Comparison of ENCODE assay signal across 11 mouse cellular contexts in genomic region chr1:193256621-193257098, GRCm38 (mm10). TPM values are rescaled to one million over a fixed set of nuclear protein-coding genes. Genes with fewer than 3 reads are reported as not detected.
DNase-seq lines count a peak whose midpoint lies in the region; ATAC-seq and TF ChIP-seq lines count a peak whose summit lies in the region.
"Had no signal": no experiment of that assay in that cellular context is flagged by ENCODE, and none has a peak within 500 bp of the region (broad histone marks: within the 10 kb centered on the region; RNA-seq: fewer than 3 reads in every experiment).

No protein-coding gene starts in this region.

- no peaks in the 10 kb centered on the region for H3K27me3 ChIP-seq in intestine, embryonic 14.5 days (replicated peaks; ENCODE audit: control insufficient read depth, insufficient read depth, low read length)
- H3K27me3 ChIP-seq in intestine, postnatal 0 days (replicated peaks; ENCODE audit: control insufficient read depth, insufficient read depth, low read length) = no peaks in the 10 kb centered on the region
- no peaks in the 10 kb centered on the region for H3K27me3 ChIP-seq in midbrain, postnatal 0 days (ENCODE audit: insufficient read depth, low read length)
- H3K27me3 ChIP-seq in midbrain, embryonic 10.5 days (ENCODE audit: low read depth, poor library complexity, severe bottlenecking) = no peaks in the 10 kb centered on the region
- no peaks in the 10 kb centered on the region for H3K27me3 ChIP-seq in intestine, embryonic 15.5 days (replicated peaks)
- H3K27me3 ChIP-seq: hindbrain, embryonic 12.5 days; stomach, embryonic 15.5 days had no signal

- ATAC-seq in intestine, embryonic 14.5 days (replicated peaks; ENCODE audit: low FRiP score, low TSS enrichment, low read depth) = no peak
- ATAC-seq in intestine, postnatal 0 days = no peak
- ATAC-seq in midbrain, postnatal 0 days (ENCODE audit: low FRiP score) = no peak
- ATAC-seq in intestine, embryonic 15.5 days = no peak

- TF ChIP-seq CTCF in intestine, postnatal 0 days (IDR thresholded peaks at IDR 0.05; ENCODE audit: low read depth) = no peak
- no peak for TF ChIP-seq CTCF in midbrain, postnatal 0 days (IDR thresholded peaks at IDR 0.05)

- 0 out of 2 replicates have a peak, but pooled peaks cover under 1% of the 10 kb centered on the region for H3K4me1 ChIP-seq in intestine, embryonic 14.5 days (replicated peaks; ENCODE audit: control insufficient read depth, insufficient read depth, low read length)
- H3K4me1 ChIP-seq in intestine, postnatal 0 days (replicated peaks; ENCODE audit: control insufficient read depth, insufficient read depth, low read length) = no peaks in the 10 kb centered on the region
- H3K4me1 ChIP-seq in midbrain, postnatal 0 days (ENCODE audit: insufficient read depth, low read length) = no peaks in the 10 kb centered on the region
- H3K4me1 ChIP-seq in midbrain, embryonic 10.5 days = no peaks in the 10 kb centered on the region
- 0 out of 2 replicates have a peak, but pooled peaks cover 5% of the 10 kb centered on the region for H3K4me1 ChIP-seq in intestine, embryonic 15.5 days (replicated peaks)
- H3K4me1 ChIP-seq: hindbrain, embryonic 12.5 days; stomach, embryonic 15.5 days had no signal

- no peaks in the 10 kb centered on the region for H3K9me3 ChIP-seq in intestine, embryonic 14.5 days (ENCODE audit: control insufficient read depth, low read length)
- no peaks in the 10 kb centered on the region for H3K9me3 ChIP-seq in intestine, postnatal 0 days (ENCODE audit: control insufficient read depth)
- H3K9me3 ChIP-seq in midbrain, postnatal 0 days (ENCODE audit: low read length) = no peaks in the 10 kb centered on the region
- no peaks in the 10 kb centered on the region for H3K9me3 ChIP-seq in midbrain, embryonic 10.5 days (replicated peaks)
- H3K9me3 ChIP-seq in intestine, embryonic 15.5 days = no peaks in the 10 kb centered on the region
- H3K9me3 ChIP-seq: hindbrain, embryonic 12.5 days; stomach, embryonic 15.5 days had no signal

- H3K27ac ChIP-seq in intestine, embryonic 14.5 days (ENCODE audit: low read depth) = 0 out of 2 replicates have a peak overlapping the region, but pooled peaks have one; percentile 23
- H3K27ac ChIP-seq in intestine, postnatal 0 days (ENCODE audit: low read depth, low read length) = no peak overlapping the region
- H3K27ac ChIP-seq in midbrain, postnatal 0 days (ENCODE audit: low read depth, low read length) = no peak overlapping the region
- no peak overlapping the region for H3K27ac ChIP-seq in midbrain, embryonic 10.5 days (replicated peaks)
- no peak overlapping the region for H3K27ac ChIP-seq in intestine, embryonic 15.5 days
- H3K27ac ChIP-seq: hindbrain, embryonic 12.5 days; stomach, embryonic 15.5 days had no signal

- no peak overlapping the region for H3K4me2 ChIP-seq in intestine, embryonic 14.5 days (ENCODE audit: low read length)
- no peak overlapping the region for H3K4me2 ChIP-seq in intestine, postnatal 0 days (replicated peaks; ENCODE audit: low read depth)
- no peak overlapping the region for H3K4me2 ChIP-seq in midbrain, postnatal 0 days (ENCODE audit: low read depth, low read length, poor library complexity, severe bottlenecking)
- no peak overlapping the region for H3K4me2 ChIP-seq in intestine, embryonic 15.5 days (replicated peaks)
- H3K4me2 ChIP-seq: hindbrain, embryonic 12.5 days; stomach, embryonic 15.5 days had no signal

- peak; percentile 52 for DNase-seq in adrenal gland, adult 2 months
- DNase-seq in adrenal gland, adult 8-10 months = no peak
- DNase-seq in intestine, embryonic 14.5 days (ENCODE audit: low spot score) = no peak
- peak; percentile 45 for DNase-seq in midbrain, postnatal 0 days (ENCODE audit: low spot score)
- DNase-seq in midbrain, embryonic 10.5 days (ENCODE audit: low spot score) = no peak
- DNase-seq in lung, postnatal 4 days = peak; percentile 19 to 35

- no peaks in the 10 kb centered on the region for H3K36me3 ChIP-seq in intestine, embryonic 14.5 days (ENCODE audit: control insufficient read depth, insufficient read depth, low read length)
- H3K36me3 ChIP-seq in intestine, postnatal 0 days (ENCODE audit: control insufficient read depth, insufficient read depth) = no peaks in the 10 kb centered on the region
- H3K36me3 ChIP-seq in midbrain, postnatal 0 days (ENCODE audit: insufficient read depth, low read length) = no peaks in the 10 kb centered on the region
- H3K36me3 ChIP-seq in midbrain, embryonic 10.5 days = no peaks in the 10 kb centered on the region
- no peaks in the 10 kb centered on the region for H3K36me3 ChIP-seq in intestine, embryonic 15.5 days
- H3K36me3 ChIP-seq: hindbrain, embryonic 12.5 days; stomach, embryonic 15.5 days had no signal

- 44% methylated on average over 5 of the region's 5 CpGs for WGBS in intestine, embryonic 14.5 days
- 37% methylated on average over 5 of the region's 5 CpGs for WGBS in intestine, postnatal 0 days
- whole genome bisulfite sequencing in midbrain, postnatal 0 days = 60% methylated on average over 5 of the region's 5 CpGs
- 79% methylated on average over 5 of the region's 5 CpGs for WGBS in midbrain, embryonic 10.5 days
- WGBS in intestine, embryonic 15.5 days = 33% methylated on average over 5 of the region's 5 CpGs

- no peak overlapping the region for H3K4me3 ChIP-seq in intestine, embryonic 14.5 days (ENCODE audit: low read depth, low read length)
- H3K4me3 ChIP-seq in intestine, postnatal 0 days (ENCODE audit: low read depth, low read length) = no peak overlapping the region
- H3K4me3 ChIP-seq in midbrain, postnatal 0 days (ENCODE audit: low read depth, low read length) = no peak overlapping the region
- no peak overlapping the region for H3K4me3 ChIP-seq in midbrain, embryonic 10.5 days
- no peak overlapping the region for H3K4me3 ChIP-seq in intestine, embryonic 15.5 days (replicated peaks)
- H3K4me3 ChIP-seq: hindbrain, embryonic 12.5 days; stomach, embryonic 15.5 days had no signal

- H3K9ac ChIP-seq in intestine, embryonic 14.5 days (ENCODE audit: low read length) = no peak overlapping the region
- no peak overlapping the region for H3K9ac ChIP-seq in intestine, postnatal 0 days (ENCODE audit: low read depth, low read length)
- H3K9ac ChIP-seq in midbrain, postnatal 0 days (replicated peaks; ENCODE audit: low read length, poor library complexity, severe bottlenecking) = no peak overlapping the region
- H3K9ac ChIP-seq in intestine, embryonic 15.5 days = no peak overlapping the region
- H3K9ac ChIP-seq: stomach, embryonic 15.5 days had no signal

RNA-seq across cellular contexts. Expression of gene Hsd11b1, which starts 7.2 kb away (rescaled TPM):
- 100 to 1,000 TPM; 114 to 135 TPM for total RNA-seq in adrenal gland, adult 2 months (2021)
- polyA plus RNA-seq in adrenal gland, adult 2 months (2012; rRNA removed) = 56.4 and 56.8 TPM in 2 replicates
- 10 to 100 TPM; 58.1 to 94.0 (median 71.6) TPM for total RNA-seq in adrenal gland, adult 8-10 months (2022)
- 0.36 and 0.87 TPM in 2 replicates for polyA plus RNA-seq in intestine, embryonic 14.5 days (2014; fragmentation: Nextera tagmentation; extraction: Ambion mirVana)
- polyA plus RNA-seq in intestine, postnatal 0 days (2015; fragmentation: Nextera tagmentation; extraction: Ambion mirVana) = 2.7 and 3.2 TPM in 2 replicates
- 2.7 and 3.0 TPM in 2 replicates for total RNA-seq in midbrain, postnatal 0 days (2014; rRNA removed)
- 2.8 and 3.4 TPM in 2 replicates for polyA plus RNA-seq in midbrain, postnatal 0 days (2015; fragmentation: Nextera tagmentation; extraction: Ambion mirVana)
- 0.09 TPM in 1 of 2 replicates, not detected in the other for polyA plus RNA-seq in midbrain, embryonic 10.5 days (2016; fragmentation: Nextera tagmentation; extraction: Ambion mirVana)
- polyA plus RNA-seq in intestine, embryonic 15.5 days (2015; fragmentation: Nextera tagmentation; extraction: Ambion mirVana) = 1.3 and 1.4 TPM in 2 replicates
- total RNA-seq: MEL had no signal

RNA-seq across cellular contexts. Expression of gene G0s2, which starts 16.4 kb away (rescaled TPM):
- 100 to 1,000 TPM; 156 to 178 TPM for total RNA-seq in adrenal gland, adult 2 months (2021)
- polyA plus RNA-seq in adrenal gland, adult 2 months (2012; rRNA removed) = 182 and 309 TPM in 2 replicates
- total RNA-seq in adrenal gland, adult 8-10 months (2022) = 10 to 100 TPM; 48.8 to 85.1 (median 74.4) TPM
- 23.3 and 24.3 TPM in 2 replicates for polyA plus RNA-seq in intestine, embryonic 14.5 days (2014; fragmentation: Nextera tagmentation; extraction: Ambion mirVana)
- polyA plus RNA-seq in intestine, postnatal 0 days (2015; fragmentation: Nextera tagmentation; extraction: Ambion mirVana) = 10.1 and 11.7 TPM in 2 replicates
- 5.3 and 8.6 TPM in 2 replicates for total RNA-seq in midbrain, postnatal 0 days (2014; rRNA removed)
- 5.8 and 6.5 TPM in 2 replicates for polyA plus RNA-seq in midbrain, postnatal 0 days (2015; fragmentation: Nextera tagmentation; extraction: Ambion mirVana)
- 9.0 and 10.3 TPM in 2 replicates for polyA plus RNA-seq in midbrain, embryonic 10.5 days (2016; fragmentation: Nextera tagmentation; extraction: Ambion mirVana)
- polyA plus RNA-seq in intestine, embryonic 15.5 days (2015; fragmentation: Nextera tagmentation; extraction: Ambion mirVana) = 21.9 and 23.7 TPM in 2 replicates
- total RNA-seq: MEL had no signal

RNA-seq across cellular contexts. Expression of gene Lamb3, which starts 49.2 kb away (rescaled TPM):
- 1 to 10 TPM in 1 of 2 experiments, under 1 TPM in 1; 0.69 to 2.3 TPM for total RNA-seq in adrenal gland, adult 2 months (2021)
- 0.30 and 0.31 TPM in 2 replicates for polyA plus RNA-seq in adrenal gland, adult 2 months (2012; rRNA removed)
- 1 to 10 TPM; 1.2 to 2.7 (median 1.5) TPM for total RNA-seq in adrenal gland, adult 8-10 months (2022)
- 3.4 and 4.0 TPM in 2 replicates for polyA plus RNA-seq in intestine, embryonic 14.5 days (2014; fragmentation: Nextera tagmentation; extraction: Ambion mirVana)
- 1.7 and 2.5 TPM in 2 replicates for polyA plus RNA-seq in intestine, postnatal 0 days (2015; fragmentation: Nextera tagmentation; extraction: Ambion mirVana)
- total RNA-seq in midbrain, postnatal 0 days (2014; rRNA removed) = 0.66 and 0.82 TPM in 2 replicates
- 1.1 and 1.4 TPM in 2 replicates for polyA plus RNA-seq in midbrain, postnatal 0 days (2015; fragmentation: Nextera tagmentation; extraction: Ambion mirVana)
- polyA plus RNA-seq in midbrain, embryonic 10.5 days (2016; fragmentation: Nextera tagmentation; extraction: Ambion mirVana) = 0.09 and 0.17 TPM in 2 replicates
- 3.9 and 4.4 TPM in 2 replicates for polyA plus RNA-seq in intestine, embryonic 15.5 days (2015; fragmentation: Nextera tagmentation; extraction: Ambion mirVana)

RNA-seq across cellular contexts. Expression of gene Traf3ip3, which starts 55.2 kb away (rescaled TPM):
- total RNA-seq in adrenal gland, adult 2 months (2021) = 1 to 10 TPM; 1.1 to 3.3 TPM
- 0.15 and 0.75 TPM in 2 replicates for polyA plus RNA-seq in adrenal gland, adult 2 months (2012; rRNA removed)
- 1 to 10 TPM; 1.6 to 3.9 (median 2.7) TPM for total RNA-seq in adrenal gland, adult 8-10 months (2022)
- 3.5 and 3.8 TPM in 2 replicates for polyA plus RNA-seq in intestine, embryonic 14.5 days (2014; fragmentation: Nextera tagmentation; extraction: Ambion mirVana)
- 2.5 and 3.2 TPM in 2 replicates for polyA plus RNA-seq in intestine, postnatal 0 days (2015; fragmentation: Nextera tagmentation; extraction: Ambion mirVana)
- 2.4 and 2.7 TPM in 2 replicates for total RNA-seq in midbrain, postnatal 0 days (2014; rRNA removed)
- 1.3 and 1.9 TPM in 2 replicates for polyA plus RNA-seq in midbrain, postnatal 0 days (2015; fragmentation: Nextera tagmentation; extraction: Ambion mirVana)
- polyA plus RNA-seq in midbrain, embryonic 10.5 days (2016; fragmentation: Nextera tagmentation; extraction: Ambion mirVana) = 1.2 and 1.9 TPM in 2 replicates
- 3.8 and 4.1 TPM in 2 replicates for polyA plus RNA-seq in intestine, embryonic 15.5 days (2015; fragmentation: Nextera tagmentation; extraction: Ambion mirVana)

Comparison
In these comparisons a context has a peak if more than half of its experiments do, and no peak if none do; other contexts are left out.
1. DNase-seq: peak in adrenal gland, adult 2 months (single experiment), midbrain, postnatal 0 days (single experiment) and lung, postnatal 4 days (2 of 2); none in adrenal gland, adult 8-10 months (single experiment), intestine, embryonic 14.5 days (single experiment) and midbrain, embryonic 10.5 days (single experiment).
2. RNA of gene Hsd11b1, which starts 7.2 kb away (polyA plus RNA-seq): 56.4 to 56.8 TPM in adrenal gland, adult 2 months; 2.7 to 3.2 TPM in intestine, postnatal 0 days, 2.8 to 3.4 TPM in midbrain, postnatal 0 days, 1.3 to 1.4 TPM in intestine, embryonic 15.5 days, 0.36 to 0.87 TPM in intestine, embryonic 14.5 days and 0.09 TPM in midbrain, embryonic 10.5 days; every median in the first group is over 10 times any median in the second.